8 mouse cellular contexts compared by ENCODE assay signal in genomic region chr6:97278014-97278787, GRCm38 (mm10). TPM values are rescaled to one million over a fixed set of nuclear protein-coding genes. Genes with fewer than 3 reads are reported as not detected.
DNase-seq lines count a peak whose midpoint lies in the region; ATAC-seq and TF ChIP-seq lines count a peak whose summit lies in the region.

No protein-coding gene starts in this region.

- no peaks in the 10 kb centered on the region for H3K36me3 ChIP-seq in E14TG2a.4 (ENCODE audit: insufficient read depth, low read length)
- no peaks in the 10 kb centered on the region for H3K36me3 ChIP-seq in forebrain, embryonic 15.5 days

- peak; percentile 82 to 84 for DNase-seq in heart, postnatal 36 days
- DNase-seq in layer of hippocampus, adult 2 months (ENCODE audit: low spot score in 2 of 2) = peak; percentile 73 to 84
- peak; percentile 77 for DNase-seq in lung, adult 2 months
- DNase-seq in testis, postnatal 14 days (ENCODE audit: low spot score) = peak; percentile 56

- H3K27me3 ChIP-seq in E14TG2a.4 (ENCODE audit: insufficient read depth, low read length) = peaks cover 23% of the 10 kb centered on the region
- no peaks in the 10 kb centered on the region for H3K27me3 ChIP-seq in forebrain, embryonic 15.5 days

- TF ChIP-seq CTCF in E14TG2a.4 (conservative IDR thresholded peaks at IDR 0.05; ENCODE audit: low read length) = peak; percentile 76
- peak; percentile 97; the same call in 1 of the 2 replicates for TF ChIP-seq CTCF in layer of hippocampus, adult 2 months (conservative IDR thresholded peaks at IDR 0.05)
- peak; percentile 81 for TF ChIP-seq CTCF in lung, adult 2 months (IDR thresholded peaks at IDR 0.05; ENCODE audit: insufficient read depth, low read length)

- 3% methylated on average over 19 of the region's 19 CpGs for WGBS in forebrain, embryonic 15.5 days
- 8% methylated on average over 19 of the region's 19 CpGs for WGBS in lung, adult 2 months

- H3K4me1 ChIP-seq in E14TG2a.4 (replicated peaks; ENCODE audit: low read depth, low read length) = peaks cover 36% of the 10 kb centered on the region
- H3K4me1 ChIP-seq in forebrain, embryonic 15.5 days = peaks cover 30% of the 10 kb centered on the region
- H3K4me1 ChIP-seq in lung, adult 2 months (ENCODE audit: control insufficient read depth, insufficient read depth, low read length) = peaks cover 5% of the 10 kb centered on the region; the same call in 1 of the 2 replicates

- peak; percentile 22; the same call in 1 of the 2 replicates for TF ChIP-seq POLR2A in lung, adult 2 months (IDR thresholded peaks at IDR 0.05; ENCODE audit: borderline replicate concordance, extremely low read depth, low read depth, low read length)

- peak overlapping the region; percentile 39 for H3K4me2 ChIP-seq in forebrain, embryonic 15.5 days (replicated peaks)

- intact Hi-C loops in heart, postnatal 36 days (cut with DNase I) = loop anchor here (1.0 to 5.0 kb wide), 6 partner anchors 26 to 464 kb away; partner anchors contain the start of gene Lmod3

- no peaks in the 10 kb centered on the region for H3K9me3 ChIP-seq in E14TG2a.4 (ENCODE audit: low read length)
- H3K9me3 ChIP-seq in forebrain, embryonic 15.5 days = no peaks in the 10 kb centered on the region

- H3K27ac ChIP-seq in forebrain, embryonic 15.5 days (replicated peaks) = no peak overlapping the region
- H3K27ac ChIP-seq in layer of hippocampus, adult 2 months = peak overlapping the region; percentile 82

- H3K9ac ChIP-seq in forebrain, embryonic 15.5 days (replicated peaks) = no peak overlapping the region; the same call in 1 of the 2 replicates

- peak overlapping the region; percentile 66 for H3K4me3 ChIP-seq in E14TG2a.4 (replicated peaks; ENCODE audit: low read length)
- peak overlapping the region; percentile 8; the same call in 1 of the 2 replicates for H3K4me3 ChIP-seq in forebrain, embryonic 15.5 days
- H3K4me3 ChIP-seq in layer of hippocampus, adult 2 months = peak overlapping the region; percentile 27
- H3K4me3 ChIP-seq in lung, adult 2 months (replicated peaks; ENCODE audit: extremely low read depth, low read depth, low read length) = peak overlapping the region; percentile 65

- peak; percentile 86 for ATAC-seq in cerebellum, adult (ENCODE audit: insufficient number of reproducible peaks, low FRiP score, low TSS enrichment)
- ATAC-seq in forebrain, embryonic 15.5 days (replicated peaks) = peak; percentile 79
- peak; percentile 68; the same call in 1 of the 2 replicates for ATAC-seq in neutrophil, adult 5-6 weeks (ENCODE audit: extremely low read depth, insufficient number of reproducible peaks, low FRiP score, poor library complexity, severe bottlenecking)

RNA-seq across cellular contexts. Expression of gene Lmod3, which starts 25.6 kb away (rescaled TPM):
- 0.08 TPM in 2 replicates for polyA plus RNA-seq in forebrain, embryonic 15.5 days (2015; fragmentation: Nextera tagmentation; extraction: Ambion mirVana)
- 10 to 100 TPM; 57.6 to 64.6 TPM for total RNA-seq in heart, postnatal 36 days (2021)
- not detected for total RNA-seq in layer of hippocampus, adult 2 months (2021)
- 0.22 and 2.0 TPM in 2 replicates for polyA plus RNA-seq in lung, adult 2 months (2012; rRNA removed)
- not detected in 2 replicates for total RNA-seq in neutrophil, adult 5-6 weeks (2017)

Comparison
In these comparisons a context has a peak if more than half of its experiments do, and no peak if none do; other contexts are left out.
1. H3K4me3 ChIP-seq: peak in every context shown above with its lines; median percentile 66 in E14TG2a.4; 65 in lung, adult 2 months; 27 in layer of hippocampus, adult 2 months; 8 in forebrain, embryonic 15.5 days.
2. RNA of gene Lmod3, which starts 25.6 kb away (total RNA-seq): 57.6 to 64.6 TPM in heart, postnatal 36 days; not detected in layer of hippocampus, adult 2 months and not detected in neutrophil, adult 5-6 weeks; every median in the first group is over 10 times any median in the second.
3. Peak in every context shown above with its lines, with median percentiles within 50 percentile points of each other: CTCF ChIP-seq, ATAC-seq and DNase-seq.